Mouse (Mus musculus) CD4-positive, CD25-positive, alpha-beta regulatory T cell, adult 9 weeks (primary cell): ENCODE data around the gene Galk2. TPM values are rescaled to one million over a fixed set of nuclear protein-coding genes. Genes with fewer than 3 reads are reported as not detected.

Source experiments
- polyA plus RNA-seq: library from polyadenylated mRNA; unstranded; fragments of 100-300 nt; shearing (Covaris generic); gene quantifications from one replicate; pipeline ENCODE4 v1.2.1, GENCODE M21; 2017

The Galk2 gene
- 41.8 TPM for polyA plus RNA-seq

GRCm38 (mm10) chr2:125858521-125859280 is at the start of gene Galk2, which contains the start of gene Cops2:
Gene Galk2 (plus strand): TSS chr2:125859109.
Gene Cops2 (minus strand): TSS chr2:125859139.

Other genes with a start within 250 kb of the Galk2 start
- gene Cep152, start 234.0 kb upstream of the Galk2 start, polyA plus RNA-seq: 16.2 TPM
- gene Eid1, start 186.0 kb upstream of the Galk2 start, polyA plus RNA-seq: 10.8 TPM
- gene Shc4, start 135.0 kb upstream of the Galk2 start, polyA plus RNA-seq: 0.12 TPM
- 20.5 TPM for gene Secisbp2l, start 76.2 kb upstream of the Galk2 start, polyA plus RNA-seq
- 50.9 TPM for gene Cops2, start within 50 bp of the Galk2 start, polyA plus RNA-seq
- gene Fgf7, start 175.5 kb downstream of the Galk2 start, polyA plus RNA-seq: not detected